Comparison of ENCODE assay signal across 12 mouse cellular contexts in genomic region chr1:74070745-74071144, GRCm38 (mm10). TPM values are rescaled to one million over a fixed set of nuclear protein-coding genes. Genes with fewer than 3 reads are reported as not detected.
"Had no signal": no experiment of that assay in that cellular context is flagged by ENCODE, and none has a peak within 500 bp of the region (broad histone marks: within the 10 kb centered on the region; RNA-seq: fewer than 3 reads in every experiment).

No protein-coding gene starts in this region.

- H3K9ac ChIP-seq: limb, embryonic 13.5 days; liver, embryonic 13.5 days; liver, postnatal 0 days; midbrain, embryonic 13.5 days had no signal

- DNase-seq: kidney, adult 9 months; kidney, postnatal 4 days; liver, embryonic 13.5 days; liver, postnatal 0 days; right cerebral cortex, postnatal 14 days; thymus, adult 18-20 months; thymus, postnatal 14 days had no signal

- ATAC-seq: liver, postnatal 0 days; midbrain, embryonic 13.5 days had no signal

- H3K36me3 ChIP-seq: liver, embryonic 13.5 days; midbrain, embryonic 13.5 days had no signal

- H3K27ac ChIP-seq: layer of hippocampus, adult 2 months; limb, embryonic 13.5 days; liver, embryonic 13.5 days; midbrain, embryonic 13.5 days had no signal

- H3K4me2 ChIP-seq: limb, embryonic 13.5 days; liver, embryonic 13.5 days; midbrain, embryonic 13.5 days had no signal

- H3K27me3 ChIP-seq: limb, embryonic 13.5 days had no signal

- H3K4me3 ChIP-seq: layer of hippocampus, adult 2 months; limb, embryonic 13.5 days; liver, embryonic 13.5 days; midbrain, embryonic 13.5 days had no signal

- H3K9me3 ChIP-seq: limb, embryonic 13.5 days; liver, embryonic 13.5 days; midbrain, embryonic 13.5 days had no signal

RNA-seq across cellular contexts. Expression of gene Rufy4, which starts 54.6 kb away (rescaled TPM):
- total RNA-seq: left cerebral cortex, postnatal 36 days; midbrain, postnatal 0 days had no signal
